Mouse (Mus musculus) G1E-ER4 (cell line): ENCODE measurements around the gene Ankfn1. TPM values are rescaled to one million over a fixed set of nuclear protein-coding genes. Genes with fewer than 3 reads are reported as not detected.

Experiments
- GATA1 ChIP-seq: IDR thresholded peaks from one replicate; pipeline ENCODE4 v1.8.0; 2012; ENCODE audit warnings: low read length, inconsistent platforms
- polyA plus RNA-seq: library from polyadenylated mRNA; stranded (reverse); fragments of >175 nt; gene quantifications from 2 replicates; pipeline ENCODE4 v1.2.3, GENCODE M21; 2012

Ankfn1 gene
- polyA plus RNA-seq, 1 experiment = not detected

GRCm38 (mm10) chr11:89623698-89624445, 153.6 kb downstream of the Ankfn1 start:
- no peak for TF ChIP-seq GATA1

GRCm38 (mm10) chr11:89619955-89620354, 157.5 kb downstream of the Ankfn1 start:
- no peak for TF ChIP-seq GATA1

- TF ChIP-seq GATA1 = no peak
These were observed 161.6 kb downstream of the Ankfn1 start for GRCm38 (mm10) chr11:89615806-89616205.

GRCm38 (mm10) chr11:89611596-89611995, 165.9 kb downstream of the Ankfn1 start:
- TF ChIP-seq GATA1 = no peak

- no peak for TF ChIP-seq GATA1
These were observed 169.4 kb downstream of the Ankfn1 start for GRCm38 (mm10) chr11:89608071-89608470.

GRCm38 (mm10) chr11:89607270-89607669, 170.2 kb downstream of the Ankfn1 start:
- no peak for TF ChIP-seq GATA1

GRCm38 (mm10) chr11:89606346-89606745, 171.1 kb downstream of the Ankfn1 start:
- TF ChIP-seq GATA1 = no peak

GRCm38 (mm10) chr11:89602966-89603365, 174.5 kb downstream of the Ankfn1 start:
- TF ChIP-seq GATA1 = no peak

- TF ChIP-seq GATA1 = no peak
These were observed 176.4 kb downstream of the Ankfn1 start for GRCm38 (mm10) chr11:89600921-89601515.

- TF ChIP-seq GATA1 = no peak
These were observed 187.1 kb downstream of the Ankfn1 start for GRCm38 (mm10) chr11:89590273-89590874.

- no peak for TF ChIP-seq GATA1
These were observed 191.1 kb downstream of the Ankfn1 start for GRCm38 (mm10) chr11:89586341-89586740.

GRCm38 (mm10) chr11:89579826-89580225, 197.6 kb downstream of the Ankfn1 start:
- no peak for TF ChIP-seq GATA1

GRCm38 (mm10) chr11:89579111-89579510, 198.3 kb downstream of the Ankfn1 start:
- no peak for TF ChIP-seq GATA1

GRCm38 (mm10) chr11:89574269-89574838, 203.1 kb downstream of the Ankfn1 start:
- no peak for TF ChIP-seq GATA1

- no peak for TF ChIP-seq GATA1
These were observed 207.9 kb downstream of the Ankfn1 start for GRCm38 (mm10) chr11:89569391-89570145.

GRCm38 (mm10) chr11:89568246-89568645, 209.2 kb downstream of the Ankfn1 start:
- TF ChIP-seq GATA1 = no peak
